Mouse (Mus musculus): ENCODE measurements around the gene Clpsl2.
"Not testable (repeated sequence)": the region's sequence is repeated elsewhere in the genome, so short reads cannot be mapped to it uniquely, and the experiment has no call there.

Clpsl2 gene

DNA sequence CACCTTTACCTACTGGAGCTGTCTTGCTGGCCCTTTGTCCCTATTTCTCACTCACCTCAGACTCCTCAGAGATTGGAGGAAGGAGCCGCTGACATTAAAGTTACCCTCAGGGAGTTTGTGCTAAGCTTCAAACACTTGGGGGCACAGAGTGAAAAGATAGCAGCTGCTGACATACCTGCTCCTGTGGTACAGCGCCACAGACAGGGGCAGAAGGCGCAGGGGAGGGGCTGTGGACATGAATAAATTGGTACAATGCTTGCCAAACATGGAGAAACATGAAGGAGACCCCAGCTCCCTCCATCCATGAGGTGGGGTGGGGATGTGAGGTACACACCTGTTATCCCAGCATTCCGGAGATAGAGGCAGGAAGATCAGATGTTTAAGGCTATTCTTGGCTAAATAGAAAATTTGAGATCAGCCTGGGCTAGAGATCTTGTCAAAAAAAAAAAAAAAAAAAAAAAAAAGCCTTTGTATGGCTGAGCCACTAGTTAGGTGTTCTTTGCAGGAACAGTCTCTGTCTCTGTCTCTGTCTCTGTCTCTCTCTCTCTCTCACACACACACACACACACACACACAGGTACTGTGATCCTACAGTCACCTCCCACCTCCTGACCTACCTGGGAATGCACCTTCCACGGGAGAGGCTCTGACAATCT, 28.0 kb upstream of the Clpsl2 start:
- no peak for DNase-seq (ENCODE audit: low spot score)

DNA sequence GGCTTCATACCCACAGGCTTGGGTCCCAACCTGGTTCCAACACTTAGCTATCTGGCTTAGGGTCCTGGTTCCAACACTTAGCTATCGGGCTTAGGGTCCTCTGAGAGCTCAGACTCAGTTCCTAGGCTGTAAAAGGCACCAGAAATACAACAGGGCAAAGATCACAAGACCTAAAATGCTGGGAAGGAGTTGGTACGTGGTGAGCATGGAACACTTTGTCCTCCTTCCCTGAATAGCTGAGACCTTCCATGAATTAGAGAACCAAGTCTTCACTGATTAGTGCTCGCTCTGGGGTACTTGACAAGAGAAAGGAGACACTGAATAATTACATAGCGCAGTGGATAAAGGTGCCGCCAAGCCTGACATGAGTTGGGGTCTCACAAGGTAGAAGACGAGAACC, 27.3 kb upstream of the Clpsl2 start:
- no peak for DNase-seq (ENCODE audit: low spot score)

DNA sequence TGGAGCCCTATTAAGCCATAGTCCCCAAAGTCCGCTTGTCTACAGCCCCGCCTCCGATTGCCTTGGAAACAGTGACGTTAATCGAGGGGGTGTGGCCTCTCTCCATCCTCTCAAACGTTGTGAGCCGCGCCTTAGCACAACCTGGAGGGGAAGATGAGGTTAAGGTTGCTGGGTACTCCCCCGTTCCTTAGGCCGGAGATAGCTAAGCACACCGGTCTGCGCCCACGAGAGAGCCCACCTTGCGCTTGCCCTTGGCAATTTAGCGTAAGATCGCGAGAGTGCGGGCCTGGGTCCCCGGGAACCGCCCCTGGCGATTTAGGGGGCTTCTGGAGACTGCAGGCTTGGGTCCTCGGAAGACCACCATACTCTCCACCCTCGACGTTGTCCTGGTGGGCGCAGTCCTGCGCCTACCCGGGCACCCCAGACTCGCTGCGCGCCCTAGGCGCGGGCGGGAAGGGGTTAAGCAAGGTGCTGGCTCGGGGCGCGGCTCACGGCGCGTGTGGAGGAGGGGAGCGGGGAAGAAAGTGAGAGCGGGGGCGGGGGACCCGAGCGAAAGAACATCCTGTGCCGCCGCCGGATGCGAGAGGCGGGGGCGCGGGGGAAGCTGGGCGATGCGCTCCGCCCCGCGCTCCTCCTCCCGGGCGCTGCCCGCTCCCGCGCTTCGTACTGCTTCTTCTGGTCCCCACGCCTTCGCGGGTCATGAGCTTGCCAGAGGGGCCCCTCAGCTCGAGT, 26.4 kb upstream of the Clpsl2 start:
- DNase-seq (ENCODE audit: low spot score) = peak; percentile 94

DNA sequence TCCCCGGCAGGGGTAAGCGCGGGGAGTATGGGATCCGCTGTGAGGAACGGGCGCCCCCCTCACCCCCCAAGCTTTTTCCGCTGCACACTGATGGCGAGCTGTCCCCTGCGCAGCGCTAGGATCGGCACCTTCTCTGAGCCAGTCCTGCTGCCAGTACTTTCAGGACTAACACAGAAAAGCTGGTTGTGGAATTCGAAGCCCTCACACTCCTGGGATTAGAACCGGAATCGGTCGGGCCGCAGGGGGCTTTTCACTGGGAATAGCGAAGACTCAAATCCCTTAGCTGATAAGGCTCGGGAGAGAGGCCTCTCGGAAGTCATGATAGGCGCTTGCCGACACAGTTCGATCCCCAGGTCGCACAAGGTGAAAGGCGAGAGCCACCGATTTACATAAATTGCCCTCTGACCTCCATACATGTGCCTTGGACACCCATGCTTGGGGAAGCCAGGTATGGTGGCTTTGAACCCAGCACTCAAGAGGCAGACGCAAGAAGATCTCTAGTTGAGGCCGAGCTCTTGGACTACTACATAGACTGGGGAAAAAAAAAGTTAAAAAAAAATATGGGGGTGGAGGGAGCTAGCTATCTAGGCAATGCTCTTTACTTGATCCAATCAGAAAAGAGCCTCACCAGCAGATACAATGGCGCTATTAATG, 25.7 kb upstream of the Clpsl2 start:
- DNase-seq (ENCODE audit: low spot score) = no peak

DNA sequence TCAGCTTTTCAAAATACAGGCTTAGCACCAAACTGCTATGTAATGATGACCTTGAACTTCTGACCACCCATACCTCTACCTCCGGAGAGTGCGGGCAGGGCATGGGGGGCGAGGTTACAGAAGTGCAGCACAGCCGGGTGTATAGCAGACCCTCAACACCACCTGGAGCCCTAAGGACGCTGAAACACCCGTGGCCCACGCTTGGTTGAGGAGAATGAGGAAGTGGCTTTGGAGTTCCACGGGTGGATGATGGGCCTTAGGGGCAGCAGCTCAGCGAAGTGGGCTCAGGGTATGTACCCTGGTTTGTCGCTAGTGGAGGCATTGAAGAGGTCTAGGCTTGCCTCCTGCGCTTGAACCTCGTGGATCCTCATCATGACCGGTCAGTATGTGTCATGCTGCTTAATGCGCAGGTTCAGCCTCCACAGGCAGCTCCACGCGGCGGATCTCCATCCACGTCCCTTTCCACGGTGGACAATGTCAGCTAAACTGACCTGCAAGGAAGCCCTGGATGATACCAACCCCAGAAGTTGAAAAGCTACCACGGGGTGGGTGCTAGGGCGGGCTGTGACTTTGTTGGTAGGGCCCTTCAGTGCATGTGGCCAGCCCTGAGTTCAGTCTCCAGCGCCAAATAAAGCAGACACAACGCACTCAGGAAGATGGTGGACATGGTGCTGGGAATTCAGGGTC, 25.1 kb upstream of the Clpsl2 start:
- no peak for DNase-seq (ENCODE audit: low spot score)

DNA sequence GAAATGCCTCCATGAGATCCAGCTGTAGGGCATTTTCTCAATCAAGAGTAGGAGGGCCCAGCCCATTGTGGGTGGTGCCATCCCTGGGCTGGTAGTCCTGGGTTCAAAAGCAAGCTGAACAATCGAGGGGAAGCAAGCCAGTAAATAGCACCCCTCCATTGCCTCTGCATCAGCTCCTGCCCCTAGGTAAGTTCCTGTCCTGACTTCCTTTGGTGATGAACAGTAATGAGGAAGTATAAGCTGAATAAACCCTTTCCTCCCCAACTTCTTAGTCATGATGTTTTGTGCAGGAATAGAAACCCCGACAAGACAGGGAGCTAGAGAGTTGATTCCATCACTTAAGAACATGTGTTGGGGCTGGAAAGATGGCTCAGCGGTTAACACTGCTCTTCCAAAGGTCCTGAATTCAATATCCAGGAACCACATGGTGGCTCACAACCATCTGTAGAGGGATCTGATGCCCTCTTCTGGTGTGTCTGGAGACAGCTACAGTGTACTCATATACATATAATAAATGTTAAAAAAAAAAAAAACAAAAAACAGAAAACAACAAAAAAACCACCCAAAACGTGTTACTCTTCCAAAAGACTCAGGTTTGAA, 24.3 kb upstream of the Clpsl2 start:
- DNase-seq (ENCODE audit: low spot score) = no peak

DNA sequence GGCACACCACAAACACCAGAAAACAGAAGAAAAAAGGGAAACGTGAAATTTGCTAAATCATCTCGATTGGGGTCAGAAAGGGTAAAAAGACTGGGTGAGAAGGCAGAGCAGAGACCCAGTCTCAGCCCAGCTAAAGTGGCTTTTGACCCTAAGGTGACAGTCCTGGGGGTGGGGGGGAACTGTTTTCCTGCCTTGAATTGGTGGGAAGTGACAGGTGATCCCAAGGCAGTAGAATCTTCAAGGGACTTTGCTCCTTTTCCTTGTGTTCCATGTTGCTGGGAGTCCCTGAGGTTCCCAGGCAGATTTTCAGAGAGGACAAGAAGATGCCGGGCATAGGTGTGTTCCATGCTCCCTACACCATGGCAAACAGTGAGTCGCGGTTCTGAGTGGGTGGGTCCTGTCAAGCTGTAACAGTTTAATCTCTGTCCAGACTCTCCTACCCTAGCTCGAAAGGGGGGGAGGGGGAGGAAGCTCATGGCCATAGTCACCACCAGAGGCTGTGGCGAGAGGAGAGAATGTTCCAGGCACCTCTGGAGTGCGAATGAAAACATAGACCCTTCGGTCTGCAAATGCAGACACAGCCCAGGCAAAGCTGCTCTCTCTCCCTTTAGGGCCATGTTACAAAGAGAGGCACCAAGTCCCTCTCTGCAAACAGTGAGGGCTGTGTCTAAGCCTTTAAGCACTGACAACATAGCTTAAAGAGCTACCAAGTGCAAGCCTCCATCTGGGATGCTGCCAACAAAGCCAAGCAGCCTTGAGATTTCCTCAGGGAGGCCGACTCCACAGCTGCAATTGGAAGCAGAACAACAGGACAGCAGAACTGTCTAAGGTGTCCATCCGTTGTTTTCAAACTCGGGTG, 21.8 kb upstream of the Clpsl2 start:
- no peak for DNase-seq (ENCODE audit: low spot score)

DNA sequence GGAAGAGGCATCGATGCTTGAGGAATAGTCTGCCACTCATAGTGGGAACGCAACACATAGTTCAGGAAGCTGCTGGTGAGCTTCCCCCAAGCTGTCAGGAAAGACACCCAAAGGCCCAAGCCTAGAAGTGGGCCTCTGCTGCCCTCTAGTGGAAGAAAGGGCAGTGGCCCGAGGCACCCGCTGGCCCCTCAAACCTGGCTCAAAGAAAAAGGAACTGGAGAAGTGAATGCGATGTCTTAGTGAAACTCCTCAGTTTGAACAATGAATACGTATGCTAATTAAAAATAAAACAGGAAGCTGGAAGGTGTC, 21.2 kb upstream of the Clpsl2 start:
- peak; percentile 78 for DNase-seq (ENCODE audit: low spot score)

DNA sequence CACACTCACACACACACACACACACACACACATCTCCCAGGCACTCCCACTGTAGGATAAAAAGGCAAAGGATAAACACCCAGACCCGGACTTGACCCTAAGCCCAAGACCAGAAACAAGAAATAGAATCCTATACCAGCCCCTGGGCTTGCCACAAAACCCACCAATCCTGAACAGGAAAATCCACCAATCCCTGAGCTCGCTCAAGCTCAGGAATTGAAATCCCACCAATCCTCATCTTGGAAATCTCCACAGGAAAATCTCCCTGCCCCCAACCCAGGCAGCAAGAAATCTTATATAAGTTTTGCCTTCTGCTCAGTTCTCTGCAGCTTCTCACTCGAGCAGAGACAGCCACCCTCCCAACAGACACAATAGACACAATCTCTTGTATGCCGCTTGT, 20.1 kb upstream of the Clpsl2 start:
- DNase-seq (ENCODE audit: low spot score) = no peak

DNA sequence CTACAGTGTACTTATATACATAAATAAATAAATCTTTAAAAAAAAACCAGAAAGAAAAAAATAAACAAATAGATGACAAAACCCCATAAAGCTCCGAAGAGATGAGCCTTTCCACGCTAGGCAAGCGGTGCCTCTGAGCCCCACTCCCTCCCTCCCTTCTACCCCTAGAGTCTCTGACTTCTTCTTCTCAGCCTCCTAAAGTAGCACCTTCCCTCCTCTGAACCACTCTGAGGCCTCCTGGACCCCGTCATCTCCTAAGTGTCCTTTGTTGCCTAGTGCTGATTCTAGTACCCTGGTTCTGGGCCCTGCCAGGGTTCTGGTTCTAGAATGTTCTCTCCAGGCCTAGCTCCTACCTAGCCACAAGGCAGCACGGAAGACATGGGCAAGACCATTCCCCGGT, 18.7 kb upstream of the Clpsl2 start, which contains the start of gene Armc12:
TSS of gene Armc12 (plus strand) at position 301 of the 400 bp plus-strand sequence.
- no peak for DNase-seq (ENCODE audit: low spot score)

DNA sequence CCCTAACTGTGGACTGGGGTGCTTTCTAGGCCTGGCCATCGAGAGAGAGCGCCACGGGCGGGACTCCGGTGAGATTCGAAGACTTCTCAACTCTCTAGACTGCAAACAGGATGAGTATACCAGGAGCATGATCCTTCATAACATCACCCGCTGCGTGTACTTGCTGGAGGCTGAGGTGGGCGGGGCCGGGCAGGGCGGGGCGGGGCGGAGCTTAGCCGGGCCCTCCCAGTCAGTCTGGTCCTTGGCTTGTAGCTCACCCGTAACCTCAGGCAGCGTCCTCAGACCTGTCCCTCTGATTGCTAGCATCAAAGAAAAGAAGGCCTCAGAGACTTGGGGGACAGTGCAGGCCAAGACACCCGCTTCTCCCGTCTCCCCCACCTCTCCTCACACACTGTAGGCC, 17.3 kb upstream of the Clpsl2 start:
- no peak for DNase-seq (ENCODE audit: low spot score)

DNA sequence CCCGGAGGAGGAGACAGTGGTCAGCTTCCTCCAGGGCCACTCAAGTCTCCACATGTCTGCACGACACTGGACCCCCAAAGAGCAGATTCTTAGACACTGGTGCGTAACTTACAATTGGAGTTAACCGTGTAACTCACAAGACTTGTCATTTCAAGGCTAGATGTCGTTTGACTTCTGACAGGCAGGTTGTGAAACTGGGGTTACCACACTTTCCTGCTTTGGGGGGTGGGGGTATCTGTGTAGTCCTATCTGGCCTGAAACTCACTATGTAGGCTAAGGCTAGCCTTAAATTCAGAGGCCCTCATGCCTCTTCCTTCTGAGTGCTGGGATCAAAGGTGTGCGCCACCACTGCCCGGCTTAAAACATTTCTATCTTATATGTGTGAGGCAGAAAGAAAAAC, 16.7 kb upstream of the Clpsl2 start:
- DNase-seq (ENCODE audit: low spot score) = no peak

DNA sequence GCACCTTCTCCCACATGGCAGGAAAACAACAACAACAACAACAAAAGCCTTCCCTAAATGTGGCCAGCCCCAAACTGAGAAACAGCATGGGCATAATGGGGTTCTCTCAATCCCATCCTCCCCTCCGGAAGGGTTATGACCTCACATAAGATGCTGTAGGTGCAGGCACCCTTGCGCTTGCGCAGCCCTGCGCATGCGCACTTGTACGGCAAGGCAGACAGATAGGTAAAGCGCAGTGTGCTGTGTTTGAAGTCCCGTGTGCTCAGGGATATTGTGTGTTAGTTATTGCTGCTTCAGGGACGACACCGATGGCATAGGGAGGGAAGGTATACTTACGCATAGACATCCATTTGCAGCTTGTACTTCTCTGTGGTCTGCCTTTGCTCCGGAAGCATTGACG, 15.9 kb upstream of the Clpsl2 start:
- no peak for DNase-seq (ENCODE audit: low spot score)

DNA sequence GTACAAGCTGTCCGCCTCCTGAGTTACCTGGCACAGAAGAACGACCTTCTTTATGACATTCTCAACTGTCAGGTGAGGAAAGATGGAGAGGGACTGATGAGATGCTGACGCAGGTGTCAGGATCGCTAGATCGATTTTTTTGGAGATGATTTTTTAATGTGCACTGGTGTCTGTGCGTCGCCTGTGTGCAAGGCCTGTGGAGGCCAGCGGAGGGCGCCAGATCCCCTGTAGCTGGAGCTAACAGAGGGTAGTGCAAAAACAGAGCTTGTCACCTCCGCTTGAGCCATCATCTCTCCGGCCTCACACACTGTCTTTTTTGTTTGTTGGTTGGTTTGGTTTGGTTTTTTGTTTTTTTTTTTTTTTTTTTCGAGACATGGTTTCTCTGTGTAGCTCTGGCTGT, 11.3 kb upstream of the Clpsl2 start:
- DNase-seq (ENCODE audit: low spot score) = no peak

DNA sequence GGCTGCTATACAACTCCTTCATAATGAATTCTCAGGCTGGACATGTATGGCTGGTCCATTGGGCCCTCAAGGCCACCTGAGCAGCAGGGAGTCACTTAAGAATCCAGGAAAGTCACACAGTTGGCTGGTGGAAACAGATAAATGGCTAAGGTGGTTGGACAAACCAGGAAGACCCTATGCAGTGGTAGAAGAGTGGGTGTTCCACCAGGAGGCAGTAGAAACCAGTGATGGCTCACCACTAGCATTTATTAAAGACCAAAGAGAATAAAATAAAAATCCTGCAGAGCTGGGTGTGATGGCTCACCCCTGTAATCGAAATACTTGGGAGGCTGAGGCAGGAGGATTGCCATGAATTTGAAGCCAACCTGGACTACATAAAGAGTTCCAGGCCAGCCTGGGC, 2.3 kb upstream of the Clpsl2 start:
- DNase-seq (ENCODE audit: low spot score) = peak; percentile 22

DNA sequence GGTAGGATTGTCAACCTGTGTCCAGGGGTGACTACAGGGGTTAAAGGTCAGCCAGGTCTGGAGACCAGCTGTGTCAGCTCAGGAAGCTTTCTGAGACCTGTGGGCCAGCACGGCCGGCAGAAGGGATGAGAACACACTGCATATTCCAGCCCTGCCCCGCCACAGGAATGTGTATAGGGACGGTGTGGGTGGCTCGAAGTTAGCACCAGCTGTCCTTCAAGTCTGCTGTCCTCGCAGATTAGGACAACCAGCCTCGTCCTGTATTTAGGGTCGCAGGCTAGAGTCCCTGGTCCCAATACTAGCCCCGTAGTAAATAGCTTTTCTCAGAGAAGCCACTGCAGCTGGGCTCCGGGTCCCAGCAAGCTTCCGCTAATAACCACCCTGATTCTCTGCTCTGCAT, 661 bp upstream of the Clpsl2 start:
- DNase-seq (ENCODE audit: low spot score) = no peak

DNA sequence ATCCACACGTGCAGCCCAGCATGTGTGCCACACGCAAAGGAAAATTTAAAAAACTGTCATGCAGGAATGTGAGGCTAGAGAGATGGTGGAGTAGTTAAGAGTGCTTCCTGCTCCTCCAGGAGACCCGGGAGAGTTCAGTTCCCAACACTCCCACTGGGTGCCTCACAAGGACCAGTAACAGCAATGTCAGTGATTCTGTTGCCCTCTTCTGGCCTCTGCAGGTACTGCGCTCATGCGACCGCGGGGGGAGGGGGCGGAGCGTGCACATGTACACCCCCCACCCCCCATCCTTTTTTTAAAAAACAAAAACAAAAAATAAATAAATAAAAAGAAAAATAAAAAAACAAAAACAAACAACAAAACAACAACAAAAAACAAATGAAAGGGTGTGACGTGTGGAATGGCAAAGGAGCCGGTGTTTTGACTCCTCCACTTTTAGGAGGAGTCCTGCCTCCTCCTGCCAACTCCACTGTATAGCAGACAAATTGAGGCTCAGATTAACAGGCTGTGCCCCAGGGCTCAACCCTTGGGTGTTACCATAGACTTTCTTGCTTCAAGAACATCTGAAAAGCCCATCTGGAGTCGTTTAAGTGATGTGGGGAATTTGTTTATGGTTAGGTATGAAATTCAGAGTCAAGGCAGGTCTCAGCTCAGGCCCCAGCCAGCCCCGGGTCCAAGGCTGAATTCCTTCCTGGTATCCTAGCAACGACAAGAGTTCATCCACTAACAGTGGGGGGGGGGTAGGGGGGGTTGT, 4.0 kb downstream of the Clpsl2 start:
- DNase-seq (ENCODE audit: low spot score) = peak; percentile 77

DNA sequence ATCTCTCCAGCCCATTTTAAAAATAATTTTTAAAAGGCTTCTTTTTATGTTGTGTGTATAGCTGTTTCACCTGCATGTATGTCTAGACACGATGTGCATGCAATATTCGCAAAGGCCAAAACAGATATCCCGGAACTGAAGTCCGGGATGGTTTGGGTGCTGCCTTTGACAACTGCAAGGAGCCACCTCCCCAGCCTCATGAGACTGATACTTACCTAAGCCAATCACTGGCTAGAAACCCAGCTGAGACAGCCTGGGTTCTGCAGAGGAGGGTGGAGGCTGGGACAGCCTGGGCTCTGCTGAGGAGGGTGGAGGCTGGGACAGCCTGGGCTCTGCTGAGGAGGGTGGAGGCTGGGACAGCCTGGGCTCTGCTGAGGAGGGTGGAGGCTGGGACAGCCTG, 4.8 kb downstream of the Clpsl2 start:
- not testable (repeated sequence) for DNase-seq (ENCODE audit: low spot score)

DNA sequence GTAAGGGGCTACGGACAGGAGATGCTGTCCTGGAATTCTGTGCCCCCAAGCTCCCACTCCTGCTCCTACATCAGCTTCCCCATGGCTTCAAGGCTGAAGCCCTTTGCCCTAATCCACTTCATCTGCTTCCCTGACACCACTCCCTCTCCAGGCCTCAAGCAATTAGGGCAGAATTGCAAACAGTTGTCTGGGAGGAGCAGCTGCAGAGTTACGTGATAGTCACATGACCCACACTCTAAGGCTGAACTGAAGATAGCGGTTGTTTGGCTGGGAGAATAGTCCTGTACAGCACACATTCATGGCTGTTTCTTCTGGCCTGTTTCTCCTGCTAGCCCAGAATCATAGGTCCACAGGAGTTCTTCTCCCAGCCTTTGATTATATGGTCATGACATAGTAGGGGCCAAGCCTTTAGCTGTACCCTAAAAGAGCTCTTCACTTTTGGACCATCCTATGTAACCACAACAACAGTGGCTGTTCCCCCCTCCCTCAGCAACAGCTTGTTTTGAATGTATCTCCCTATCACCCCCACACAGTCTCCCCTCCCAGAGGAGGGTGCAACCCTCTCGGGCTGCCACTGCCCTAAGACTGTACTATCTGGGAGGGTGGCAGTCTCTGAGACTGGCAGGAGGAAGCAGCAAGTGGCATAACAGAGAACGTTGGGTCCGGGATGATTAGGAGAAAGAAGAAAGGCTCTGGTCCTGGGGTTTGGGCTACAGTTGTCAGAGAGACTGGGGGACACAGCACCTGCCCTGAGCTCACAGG, 7.6 kb downstream of the Clpsl2 start:
- no peak for DNase-seq (ENCODE audit: low spot score)

DNA sequence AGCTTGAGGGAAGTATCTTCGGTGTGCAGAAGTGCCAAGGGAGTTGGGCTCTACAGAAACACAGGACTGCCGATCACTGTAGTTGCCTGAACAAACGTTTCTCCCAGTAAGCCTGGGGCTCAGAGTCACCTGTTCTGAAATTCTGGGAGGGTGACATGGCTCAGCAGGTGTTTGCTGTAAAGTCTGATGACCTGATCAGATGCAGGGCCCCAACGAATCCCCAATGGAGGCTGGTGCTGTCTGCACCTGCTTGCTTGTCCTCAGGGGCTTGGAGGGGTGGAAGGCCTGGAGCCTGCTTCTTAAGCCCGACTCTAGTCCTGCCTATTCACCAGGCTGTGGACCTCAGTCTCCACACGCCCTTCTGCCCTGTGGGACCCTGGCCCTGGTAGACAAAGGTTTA, 8.6 kb downstream of the Clpsl2 start:
- no peak for DNase-seq (ENCODE audit: low spot score)
